Comparison of ENCODE assay signal across 10 mouse cellular contexts in genomic region chr9:103653995-103654587, GRCm38 (mm10).
DNase-seq lines count a peak whose midpoint lies in the region; ATAC-seq lines count a peak whose summit lies in the region.
"Had no signal": no experiment of that assay in that cellular context is flagged by ENCODE, and none has a peak within 500 bp of the region (broad histone marks: within the 10 kb centered on the region; RNA-seq: fewer than 3 reads in every experiment).

No protein-coding gene starts in this region.

- H3K4me1 ChIP-seq in forebrain, embryonic 13.5 days: peaks cover 75% of the 10 kb centered on the region
- H3K4me1 ChIP-seq in limb, embryonic 12.5 days (replicated peaks): peaks cover 65% of the 10 kb centered on the region

- peak; percentile 74 for ATAC-seq in forebrain, embryonic 13.5 days
- peak; percentile 32; the same call in 1 of the 2 replicates for ATAC-seq in limb, embryonic 12.5 days (ENCODE audit: insufficient number of reproducible peaks, insufficient read depth, low FRiP score, low TSS enrichment, low read depth)
- ATAC-seq in monocyte, adult 5-6 weeks (replicated peaks; ENCODE audit: insufficient number of reproducible peaks, low FRiP score, low TSS enrichment, poor library complexity, severe bottlenecking): no peak

- WGBS in forebrain, embryonic 13.5 days: 5% methylated on average over 10 of the region's 10 CpGs
- 4% methylated on average over 10 of the region's 10 CpGs for WGBS in limb, embryonic 12.5 days

- H3K4me2 ChIP-seq in forebrain, embryonic 13.5 days: peak overlapping the region; percentile 24; the same call in 1 of the 2 replicates
- peak overlapping the region; percentile 32; the same call in 1 of the 2 replicates for H3K4me2 ChIP-seq in limb, embryonic 12.5 days

- H3K9ac ChIP-seq in forebrain, embryonic 13.5 days: no peak overlapping the region
- H3K9ac ChIP-seq in limb, embryonic 12.5 days (replicated peaks): no peak overlapping the region

- peak overlapping the region; percentile 93 for H3K27ac ChIP-seq in forebrain, embryonic 13.5 days
- peak overlapping the region; percentile 50; the same call in 1 of the 2 replicates for H3K27ac ChIP-seq in limb, embryonic 12.5 days

- no peak overlapping the region for H3K4me3 ChIP-seq in forebrain, embryonic 13.5 days
- H3K4me3 ChIP-seq in limb, embryonic 12.5 days (replicated peaks): no peak overlapping the region
- H3K4me3 ChIP-seq: erythroblast, embryonic 14.5 days had no signal

- peak; percentile 21 to 28 for DNase-seq in spleen, postnatal 36 days (ENCODE audit: low spot score in 2 of 2)
- no peak for DNase-seq in spleen, adult 18-20 months
- DNase-seq in retina, postnatal 1 day: peak; percentile 94
- no peak for DNase-seq in cerebellum, adult 11 months
- no peak for DNase-seq in lung, adult 18-20 months
- DNase-seq: kidney, adult 18-20 months had no signal

- no peaks in the 10 kb centered on the region for H3K27me3 ChIP-seq in forebrain, embryonic 13.5 days
- no peaks in the 10 kb centered on the region; the same call in 1 of the 2 replicates for H3K27me3 ChIP-seq in limb, embryonic 12.5 days

- H3K36me3 ChIP-seq in forebrain, embryonic 13.5 days (ENCODE audit: poor library complexity, severe bottlenecking): no peaks in the 10 kb centered on the region
- no peaks in the 10 kb centered on the region for H3K36me3 ChIP-seq in limb, embryonic 12.5 days

- H3K9me3 ChIP-seq in forebrain, embryonic 13.5 days (replicated peaks): no peaks in the 10 kb centered on the region
- no peaks in the 10 kb centered on the region for H3K9me3 ChIP-seq in limb, embryonic 12.5 days

Comparison
In these comparisons a context has a peak if more than half of its experiments do, and no peak if none do; other contexts are left out.
1. DNase-seq: peak in spleen, postnatal 36 days (2 of 2) and retina, postnatal 1 day (single experiment); none in spleen, adult 18-20 months (0 of 2), cerebellum, adult 11 months (single experiment) and lung, adult 18-20 months (0 of 2).